Mouse (Mus musculus) T-helper 1 cell (primary cell): Measurements from ENCODE around the gene Mgmt.

Experiments used
- in situ Hi-C: fragments of 300-600 bp; cut with MboI, MseI; formaldehyde crosslinking; loops from one replicate; pipeline ENCODE4 v1.15.1; 2025; ENCODE audit warnings: high pct_unique_total_duplicates

The Mgmt gene

GRCm38 (mm10) chr7:136894106-136894986 is at the start of gene Mgmt:
Gene Mgmt (plus strand): TSS chr7:136894614.
- in situ Hi-C loops, result loop anchor here (5.0 kb wide), 2 partner anchors 433 to 538 kb away; no protein-coding TSS in a partner anchor

- in situ Hi-C loops, result no loop called here
Observed at GRCm38 (mm10) chr7:136844835-136845234, 49.6 kb upstream of the Mgmt start.

GRCm38 (mm10) chr7:136845321-136845720 is 49.1 kb upstream of the Mgmt start:
- in situ Hi-C loops, result no loop called here

GRCm38 (mm10) chr7:136846086-136846620 is 48.3 kb upstream of the Mgmt start:
- in situ Hi-C loops, result no loop called here

GRCm38 (mm10) chr7:136847601-136848000 is 46.8 kb upstream of the Mgmt start:
- in situ Hi-C loops, result no loop called here

- in situ Hi-C loops, result no loop called here
Observed at GRCm38 (mm10) chr7:136848761-136849160, 45.7 kb upstream of the Mgmt start.

- in situ Hi-C loops, result no loop called here
Observed at GRCm38 (mm10) chr7:136849811-136850210, 44.6 kb upstream of the Mgmt start.

- in situ Hi-C loops, result no loop called here
Observed at GRCm38 (mm10) chr7:136850339-136850738, 44.1 kb upstream of the Mgmt start.

GRCm38 (mm10) chr7:136851946-136852345 is 42.5 kb upstream of the Mgmt start:
- in situ Hi-C loops, result no loop called here

GRCm38 (mm10) chr7:136852721-136853120 is 41.7 kb upstream of the Mgmt start:
- in situ Hi-C loops, result no loop called here

GRCm38 (mm10) chr7:136864677-136865463 is 29.5 kb upstream of the Mgmt start:
- in situ Hi-C loops, result no loop called here

GRCm38 (mm10) chr7:136865876-136866275 is 28.5 kb upstream of the Mgmt start:
- in situ Hi-C loops, result no loop called here

GRCm38 (mm10) chr7:136866535-136866934 is 27.9 kb upstream of the Mgmt start:
- in situ Hi-C loops, result no loop called here

GRCm38 (mm10) chr7:136871535-136871934 is 22.9 kb upstream of the Mgmt start:
- in situ Hi-C loops, result no loop called here

GRCm38 (mm10) chr7:136872059-136872458 is 22.4 kb upstream of the Mgmt start:
- in situ Hi-C loops, result no loop called here

- in situ Hi-C loops, result no loop called here
Observed at GRCm38 (mm10) chr7:136874396-136874795, 20.0 kb upstream of the Mgmt start.

- in situ Hi-C loops, result no loop called here
Observed at GRCm38 (mm10) chr7:136880386-136880785, 14.0 kb upstream of the Mgmt start.

GRCm38 (mm10) chr7:136888161-136888560 is 6.3 kb upstream of the Mgmt start:
- in situ Hi-C loops, result no loop called here

- in situ Hi-C loops, result no loop called here
Observed at GRCm38 (mm10) chr7:136895356-136895755, 942 bp downstream of the Mgmt start.

- in situ Hi-C loops, result no loop called here
Observed at GRCm38 (mm10) chr7:136895851-136896250, 1.4 kb downstream of the Mgmt start.

- in situ Hi-C loops, result no loop called here
Observed at GRCm38 (mm10) chr7:136897481-136897880, 3.1 kb downstream of the Mgmt start.

- in situ Hi-C loops, result no loop called here
Observed at GRCm38 (mm10) chr7:136898005-136898404, 3.6 kb downstream of the Mgmt start.
